Mouse (Mus musculus) hindbrain, postnatal 0 days (tissue): ENCODE results near the gene Olfr51. TPM values are rescaled to one million over a fixed set of nuclear protein-coding genes. Genes with fewer than 3 reads are reported as not detected.
"Not testable (repeated sequence)": the region's sequence is repeated elsewhere in the genome, so short reads cannot be mapped to it uniquely, and the experiment has no call there.

Source experiments
- ATAC-seq: fragments of 200-750 bp; cut with Nextera tagmentation; 2 replicates; pipeline ENCODE4 v1.8.0; 2017; ENCODE audit warnings: mild to moderate bottlenecking, moderate TSS enrichment, moderate library complexity
- DNase-seq: peaks from one replicate; pipeline ENCODE4 v3.0.0-alpha.2; 2015; ENCODE audit warnings: low spot score
- H3K27ac ChIP-seq: fragments of 300-500 bp; sonication (generic); 2 replicates; pipeline ENCODE4 v1.5.1; 2014; ENCODE audit warnings: mild to moderate bottlenecking
- H3K27me3 ChIP-seq: fragments of 300-500 bp; sonication (generic); 2 replicates; pipeline ENCODE4 v1.6.1; 2014; ENCODE audit warnings: low read length, mixed read lengths; ENCODE audit not compliant: insufficient read depth
- H3K36me3 ChIP-seq: fragments of 300-500 bp; sonication (generic); 2 replicates; pipeline ENCODE4 v1.6.1; 2014; ENCODE audit warnings: low read length, mixed read lengths; ENCODE audit not compliant: insufficient read depth
- H3K4me1 ChIP-seq: fragments of 300-500 bp; sonication (generic); 2 replicates; pipeline ENCODE4 v1.6.1; 2014; ENCODE audit warnings: antibody characterized with exemption, low read length, mixed read lengths; ENCODE audit not compliant: insufficient read depth
- H3K4me2 ChIP-seq: fragments of 300-500 bp; sonication (generic); 2 replicates; pipeline ENCODE4 v1.6.1; 2014; ENCODE audit warnings: low read depth, mild to moderate bottlenecking, low read length, moderate library complexity, mixed read lengths
- H3K4me3 ChIP-seq: fragments of 300-500 bp; sonication (generic); 2 replicates; pipeline ENCODE4 v1.5.1; 2014; ENCODE audit warnings: low read length
- H3K9ac ChIP-seq: fragments of 300-500 bp; sonication (generic); replicated peaks from 2 replicates; pipeline ENCODE4 v1.6.1; 2014; ENCODE audit warnings: mild to moderate bottlenecking, low read length, moderate library complexity, mixed read lengths
- H3K9me3 ChIP-seq: fragments of 300-500 bp; sonication (generic); 2 replicates; pipeline ENCODE4 v1.6.1; 2016; ENCODE audit warnings: low read length, mixed read lengths
- CTCF ChIP-seq: IDR thresholded peaks from 2 replicates; pipeline ENCODE4 v1.5.1; 2016; ENCODE audit warnings: antibody characterized with exemption, control low read depth, low read depth
- WGBS: fragments of 180-500 bp; shearing (Covaris S2); extraction: QIAGEN DNeasy Blood & Tissue Kit; methylation state at CpG from one replicate; pipeline ENCODE4 v1.1.7; 2014; 5-methylcytosine and 5-hydroxymethylcytosine counted together
- polyA plus RNA-seq: library from polyadenylated mRNA; unstranded; fragments of >200 nt; fragmentation: Nextera tagmentation; extraction: Ambion mirVana; gene quantifications from 2 replicates; pipeline ENCODE4 v1.2.1, GENCODE M21; 2015
- total RNA-seq: library from RNA; depleted of rRNA; stranded (reverse); fragments of >200 nt; gene quantifications from 2 replicates; pipeline ENCODE4 v1.2.3, GENCODE M21; 2014; rRNA removed

Gene Olfr51
- total and polyA plus RNA-seq, 2 experiments from 2014 or later: not detected

GRCm38 (mm10) chr11:51035951-51036350, 32.6 kb downstream of the Olfr51 start:
- Histone ChIP-seq H3K27me3 (no peaks in the 10 kb centered on the region), H3K4me1 (no peaks in the 10 kb centered on the region), H3K4me3 (no peak overlapping the region), H3K9me3 (no peaks in the 10 kb centered on the region), H3K4me2 (no peak overlapping the region), H3K9ac (no peak overlapping the region), H3K36me3 (no peaks in the 10 kb centered on the region), H3K27ac (no peak overlapping the region)
- peak; percentile 33 for DNase-seq
- no peak for TF ChIP-seq CTCF
- WGBS: 86% methylated on average over 2 of the region's 2 CpGs
- no peak for ATAC-seq

GRCm38 (mm10) chr11:51044776-51045175, 41.4 kb downstream of the Olfr51 start:
- WGBS: 66% methylated on average over 3 of the region's 3 CpGs

GRCm38 (mm10) chr11:51047809-51048208, 44.4 kb downstream of the Olfr51 start, which contains the start of gene Olfr1375:
TSS of gene Olfr1375 (plus strand) at chr11:51048109.
- not testable (repeated sequence) for DNase-seq, H3K4me1 ChIP-seq, H3K27me3 ChIP-seq, H3K36me3 ChIP-seq, ATAC-seq, H3K9me3 ChIP-seq, H3K27ac ChIP-seq, H3K9ac ChIP-seq, H3K4me2 ChIP-seq, H3K4me3 ChIP-seq
- 82% methylated on average over 3 of the region's 3 CpGs for WGBS

More at GRCm38 (mm10) chr11:51044776-51045175, 41.4 kb downstream of the Olfr51 start:
- H3K9me3 ChIP-seq, DNase-seq, ATAC-seq, H3K27ac ChIP-seq, H3K4me3 ChIP-seq, H3K36me3 ChIP-seq, H3K9ac ChIP-seq, H3K4me2 ChIP-seq, H3K27me3 ChIP-seq, H3K4me1 ChIP-seq: not testable (repeated sequence)

- ATAC-seq: no peak
- WGBS: 70% methylated on average over 2 of the region's 2 CpGs
- no peaks in the 10 kb centered on the region for H3K9me3 ChIP-seq
These were observed 48.3 kb downstream of the Olfr51 start for GRCm38 (mm10) chr11:51051678-51052077.

GRCm38 (mm10) chr11:51053230-51053629, 49.8 kb downstream of the Olfr51 start:
- 42% methylated on average over 3 of the region's 3 CpGs for WGBS
- H3K9me3 ChIP-seq: no peaks in the 10 kb centered on the region
- ATAC-seq: peak; percentile 56; the same call in 1 of the 2 replicates
- H3K4me1 ChIP-seq: no peaks in the 10 kb centered on the region
- no peak overlapping the region for H3K4me3 ChIP-seq
- peak; percentile 80 for TF ChIP-seq CTCF
- H3K4me2 ChIP-seq: no peak overlapping the region
- peak; percentile 49 for DNase-seq
- no peak overlapping the region for H3K27ac ChIP-seq
- no peak overlapping the region for H3K9ac ChIP-seq
- H3K36me3 ChIP-seq: no peaks in the 10 kb centered on the region
- H3K27me3 ChIP-seq: no peaks in the 10 kb centered on the region

More at GRCm38 (mm10) chr11:51051678-51052077, 48.3 kb downstream of the Olfr51 start:
- no peaks in the 10 kb centered on the region for H3K27me3 ChIP-seq
- no peak for DNase-seq
- H3K4me1 ChIP-seq: no peaks in the 10 kb centered on the region
- H3K4me2 ChIP-seq: no peak overlapping the region
- H3K9ac ChIP-seq: no peak overlapping the region
- TF ChIP-seq CTCF: no peak
- no peak overlapping the region for H3K27ac ChIP-seq
- H3K4me3 ChIP-seq: no peak overlapping the region
- H3K36me3 ChIP-seq: no peaks in the 10 kb centered on the region

- peak; percentile 58 for TF ChIP-seq CTCF
- Histone ChIP-seq H3K4me3 (peak within 1 kb of the TSS; percentile 76), H3K27me3 (no peaks in the 10 kb centered on the region), H3K4me1 (no peaks in the 10 kb centered on the region), H3K27ac (peak within 1 kb of the TSS; percentile 70), H3K9ac (peak within 1 kb of the TSS; percentile 74), H3K4me2 (peak within 1 kb of the TSS; percentile 84), H3K36me3 (no peaks in the 10 kb centered on the region; the same call in 1 of the 2 replicates), H3K9me3 (no peaks in the 10 kb centered on the region)
- under 1% methylated on average over 25 of the region's 32 CpGs for WGBS
- peak; percentile 97 for ATAC-seq
- DNase-seq: peak; percentile 92
These were observed 55.8 kb downstream of the Olfr51 start, which contains the start of gene Zfp354a for GRCm38 (mm10) chr11:51059151-51059571. TSS of gene Zfp354a (plus strand) at chr11:51059257.

Other genes with a start within 250 kb of the Olfr51 start
- gene Zfp354c, start 175.9 kb upstream of the Olfr51 start, total RNA-seq: 34.5 and 40.8 TPM in 2 replicates
- 32.0 and 37.1 TPM in 2 replicates for gene Zfp354c, start 175.9 kb upstream of the Olfr51 start, polyA plus RNA-seq
- 2.4 and 3.2 TPM in 2 replicates for gene Zfp879, start 162.0 kb upstream of the Olfr51 start, total RNA-seq
- gene Zfp879, start 162.0 kb upstream of the Olfr51 start, polyA plus RNA-seq: 0.85 and 1.1 TPM in 2 replicates
- gene Grm6, start 152.9 kb upstream of the Olfr51 start, total RNA-seq: not detected in 2 replicates
- not detected in 2 replicates for gene Grm6, start 152.9 kb upstream of the Olfr51 start, polyA plus RNA-seq
- gene Zfp454, start 115.9 kb upstream of the Olfr51 start, total RNA-seq: 3.5 and 4.0 TPM in 2 replicates
- gene Zfp454, start 115.9 kb upstream of the Olfr51 start, polyA plus RNA-seq: 6.2 and 7.3 TPM in 2 replicates
- gene Zfp2, start 87.4 kb upstream of the Olfr51 start, total RNA-seq: 15.8 and 24.3 TPM in 2 replicates
- 28.0 and 29.2 TPM in 2 replicates for gene Zfp2, start 87.4 kb upstream of the Olfr51 start, polyA plus RNA-seq
- 0.52 and 1.1 TPM in 2 replicates for gene Zfp354b, start 72.0 kb upstream of the Olfr51 start, total RNA-seq
- gene Zfp354b, start 72.0 kb upstream of the Olfr51 start, polyA plus RNA-seq: 2.3 and 2.8 TPM in 2 replicates
- gene 4933414I15Rik, start 59.8 kb upstream of the Olfr51 start, total RNA-seq: not detected in 2 replicates
- gene 4933414I15Rik, start 59.8 kb upstream of the Olfr51 start, polyA plus RNA-seq: not detected in 2 replicates
- gene Prop1, start 49.8 kb upstream of the Olfr51 start, total RNA-seq: not detected in 2 replicates
- gene Prop1, start 49.8 kb upstream of the Olfr51 start, polyA plus RNA-seq: not detected in 2 replicates
- not detected in 2 replicates for gene Olfr1378, start 37.1 kb upstream of the Olfr51 start, total RNA-seq
- gene Olfr1378, start 37.1 kb upstream of the Olfr51 start, polyA plus RNA-seq: not detected in 2 replicates
- not detected in 2 replicates for gene Olfr1377, start 21.6 kb upstream of the Olfr51 start, total RNA-seq
- gene Olfr1377, start 21.6 kb upstream of the Olfr51 start, polyA plus RNA-seq: not detected in 2 replicates
- gene Olfr54, start 10.6 kb downstream of the Olfr51 start, total RNA-seq: not detected in 2 replicates
- not detected in 2 replicates for gene Olfr54, start 10.6 kb downstream of the Olfr51 start, polyA plus RNA-seq
- gene Olfr1375, start 44.5 kb downstream of the Olfr51 start, total RNA-seq: not detected in 2 replicates
- not detected in 2 replicates for gene Olfr1375, start 44.5 kb downstream of the Olfr51 start, polyA plus RNA-seq
- 5.4 and 6.2 TPM in 2 replicates for gene Zfp354a, start 55.7 kb downstream of the Olfr51 start, total RNA-seq
- gene Zfp354a, start 55.7 kb downstream of the Olfr51 start, polyA plus RNA-seq: 7.5 and 9.5 TPM in 2 replicates
- gene Gm12569, start 216.9 kb downstream of the Olfr51 start, total RNA-seq: not detected in 2 replicates
- not detected in 2 replicates for gene Gm12569, start 216.9 kb downstream of the Olfr51 start, polyA plus RNA-seq